Mouse (Mus musculus): Measurements from ENCODE around the gene Hmgn3. TPM values are rescaled to one million over a fixed set of nuclear protein-coding genes. Genes with fewer than 3 reads are reported as not detected.
A peak's percentile ranks its signal among the peaks of the same experiment; 100 is the strongest.
"Not testable (repeated sequence)": the region's sequence is repeated elsewhere in the genome, so short reads cannot be mapped to it uniquely, and the experiment has no call there.

Hmgn3 gene
- 142 and 145 TPM in 2 replicates for polyA plus RNA-seq (2016; fragmentation: Nextera tagmentation; extraction: Ambion mirVana)

- Histone ChIP-seq H3K4me2 (replicated peaks) (peak within 1 kb of the TSS; percentile 94), H3K9ac (replicated peaks) (peak within 1 kb of the TSS; percentile 69), H3K9me3 (no peaks in the 10 kb centered on the region), H3K36me3 (no peaks in the 10 kb centered on the region), H3K27me3 (no peaks in the 10 kb centered on the region), H3K4me1 (peaks cover 8% of the 10 kb centered on the region; the same call in 1 of the 2 replicates), H3K27ac (replicated peaks) (peak within 1 kb of the TSS; percentile 63), H3K4me3 (peak within 1 kb of the TSS; percentile 69)
- peak; percentile 98 for ATAC-seq (ENCODE audit: low FRiP score, low read depth)
- WGBS = 9% methylated on average over 28 of the region's 28 CpGs
Observed at GRCm38 (mm10) chr9:83146446-83147188, at the start of gene Hmgn3. Gene Hmgn3 (minus strand): TSS chr9:83146685.

GRCm38 (mm10) chr9:83195765-83196164 is 49.3 kb upstream of the Hmgn3 start:
- Histone ChIP-seq H3K27me3 (no peaks in the 10 kb centered on the region), H3K36me3 (no peaks in the 10 kb centered on the region), H3K9me3 (no peaks in the 10 kb centered on the region), H3K27ac (replicated peaks) (no peak overlapping the region), H3K4me3 (no peak overlapping the region), H3K4me1 (no peaks in the 10 kb centered on the region), H3K9ac (replicated peaks) (no peak overlapping the region), H3K4me2 (replicated peaks) (no peak overlapping the region)
- WGBS = 89% methylated on average over 10 of the region's 10 CpGs
- no peak for ATAC-seq (ENCODE audit: low FRiP score, low read depth)

GRCm38 (mm10) chr9:83195007-83195406 is 48.5 kb upstream of the Hmgn3 start:
- H3K4me3 ChIP-seq = no peak overlapping the region
- no peak for ATAC-seq (ENCODE audit: low FRiP score, low read depth)
- H3K4me2 ChIP-seq (replicated peaks) = no peak overlapping the region
- H3K9me3 ChIP-seq = no peaks in the 10 kb centered on the region
- H3K9ac ChIP-seq (replicated peaks) = no peak overlapping the region
- no peaks in the 10 kb centered on the region for H3K27me3 ChIP-seq
- H3K4me1 ChIP-seq = no peaks in the 10 kb centered on the region
- no peaks in the 10 kb centered on the region for H3K36me3 ChIP-seq
- no peak overlapping the region for H3K27ac ChIP-seq (replicated peaks)
- 64% methylated on average over 6 of the region's 6 CpGs for WGBS

- H3K27ac ChIP-seq (replicated peaks) = no peak overlapping the region
- H3K9me3 ChIP-seq = no peaks in the 10 kb centered on the region
- H3K27me3 ChIP-seq = no peaks in the 10 kb centered on the region
- no peak overlapping the region for H3K9ac ChIP-seq (replicated peaks)
- H3K4me3 ChIP-seq = no peak overlapping the region
- WGBS = 88% methylated on average over 2 of the region's 2 CpGs
- no peaks in the 10 kb centered on the region for H3K36me3 ChIP-seq
- ATAC-seq (ENCODE audit: low FRiP score, low read depth) = no peak
- H3K4me2 ChIP-seq (replicated peaks) = no peak overlapping the region
- H3K4me1 ChIP-seq = no peaks in the 10 kb centered on the region
Observed at GRCm38 (mm10) chr9:83187752-83188151, 41.3 kb upstream of the Hmgn3 start.

- peak overlapping the region; percentile 63 for H3K27ac ChIP-seq (replicated peaks)
- peak overlapping the region; percentile 94 for H3K4me2 ChIP-seq (replicated peaks)
- peak overlapping the region; percentile 69 for H3K4me3 ChIP-seq
- ATAC-seq (ENCODE audit: low FRiP score, low read depth) = peak; percentile 81
- H3K36me3 ChIP-seq = no peaks in the 10 kb centered on the region
- H3K9ac ChIP-seq (replicated peaks) = peak overlapping the region; percentile 69
- 0 out of 2 replicates have a peak, but pooled peaks cover 4% of the 10 kb centered on the region for H3K9me3 ChIP-seq
- WGBS = 3% methylated on average over 53 of the region's 53 CpGs
- peaks cover 8% of the 10 kb centered on the region; the same call in 1 of the 2 replicates for H3K4me1 ChIP-seq
- no peaks in the 10 kb centered on the region for H3K27me3 ChIP-seq
Observed at GRCm38 (mm10) chr9:83145591-83146445, 667 bp downstream of the Hmgn3 start.

- no peak overlapping the region for H3K4me3 ChIP-seq
- H3K27me3 ChIP-seq = no peaks in the 10 kb centered on the region
- 93% methylated on average over 4 of the region's 4 CpGs for WGBS
- H3K27ac ChIP-seq (replicated peaks) = no peak overlapping the region
- H3K4me2 ChIP-seq (replicated peaks) = no peak overlapping the region
- H3K36me3 ChIP-seq = no peaks in the 10 kb centered on the region
- ATAC-seq (ENCODE audit: low FRiP score, low read depth) = no peak
- H3K4me1 ChIP-seq = no peaks in the 10 kb centered on the region
- no peak overlapping the region for H3K9ac ChIP-seq (replicated peaks)
- H3K9me3 ChIP-seq = no peaks in the 10 kb centered on the region
Observed at GRCm38 (mm10) chr9:83129831-83130230, 16.7 kb downstream of the Hmgn3 start.

GRCm38 (mm10) chr9:83127840-83128239 is 18.6 kb downstream of the Hmgn3 start:
- Histone ChIP-seq H3K9ac (replicated peaks) (no peak overlapping the region), H3K4me1 (no peaks in the 10 kb centered on the region), H3K36me3 (no peaks in the 10 kb centered on the region), H3K27me3 (no peaks in the 10 kb centered on the region), H3K4me3 (no peak overlapping the region), H3K27ac (replicated peaks) (no peak overlapping the region), H3K4me2 (replicated peaks) (no peak overlapping the region), H3K9me3 (no peaks in the 10 kb centered on the region)
- ATAC-seq (ENCODE audit: low FRiP score, low read depth) = no peak
- 79% methylated on average over 7 of the region's 7 CpGs for WGBS

- H3K4me3 ChIP-seq; H3K4me1 ChIP-seq; H3K9ac ChIP-seq (replicated peaks); ATAC-seq (ENCODE audit: low FRiP score, low read depth); H3K4me2 ChIP-seq (replicated peaks); H3K27me3 ChIP-seq; H3K27ac ChIP-seq (replicated peaks); H3K36me3 ChIP-seq; H3K9me3 ChIP-seq: not testable (repeated sequence)
- 91% methylated on average over 6 of the region's 6 CpGs for WGBS
Observed at GRCm38 (mm10) chr9:83126482-83126881, 20.0 kb downstream of the Hmgn3 start.

- Histone ChIP-seq H3K4me2 (replicated peaks) (no peak overlapping the region), H3K4me3 (no peak overlapping the region), H3K9me3 (no peaks in the 10 kb centered on the region), H3K9ac (replicated peaks) (no peak overlapping the region), H3K4me1 (no peaks in the 10 kb centered on the region), H3K27ac (replicated peaks) (no peak overlapping the region), H3K27me3 (no peaks in the 10 kb centered on the region), H3K36me3 (no peaks in the 10 kb centered on the region)
- ATAC-seq (ENCODE audit: low FRiP score, low read depth) = no peak
- 92% methylated on average over 2 of the region's 2 CpGs for WGBS
Observed at GRCm38 (mm10) chr9:83119211-83119610, 27.3 kb downstream of the Hmgn3 start.

- no peak overlapping the region for H3K4me2 ChIP-seq (replicated peaks)
- no peaks in the 10 kb centered on the region for H3K4me1 ChIP-seq
- H3K4me3 ChIP-seq = no peak overlapping the region
- no peaks in the 10 kb centered on the region for H3K27me3 ChIP-seq
- H3K9ac ChIP-seq (replicated peaks) = no peak overlapping the region
- no peak for ATAC-seq (ENCODE audit: low FRiP score, low read depth)
- WGBS = 86% methylated on average over 7 of the region's 7 CpGs
- H3K36me3 ChIP-seq = no peaks in the 10 kb centered on the region
- no peaks in the 10 kb centered on the region for H3K9me3 ChIP-seq
- no peak overlapping the region for H3K27ac ChIP-seq (replicated peaks)
Observed at GRCm38 (mm10) chr9:83117486-83117885, 29.0 kb downstream of the Hmgn3 start.

GRCm38 (mm10) chr9:83116774-83117474 is 29.6 kb downstream of the Hmgn3 start:
- Histone ChIP-seq H3K27ac (replicated peaks) (no peak overlapping the region), H3K4me3 (no peak overlapping the region), H3K9me3 (no peaks in the 10 kb centered on the region), H3K27me3 (no peaks in the 10 kb centered on the region), H3K4me1 (no peaks in the 10 kb centered on the region), H3K9ac (replicated peaks) (no peak overlapping the region), H3K36me3 (no peaks in the 10 kb centered on the region), H3K4me2 (replicated peaks) (no peak overlapping the region)
- 94% methylated on average over 15 of the region's 15 CpGs for WGBS
- no peak for ATAC-seq (ENCODE audit: low FRiP score, low read depth)

GRCm38 (mm10) chr9:83115676-83116075 is 30.8 kb downstream of the Hmgn3 start:
- Histone ChIP-seq H3K4me2 (replicated peaks) (no peak overlapping the region), H3K36me3 (no peaks in the 10 kb centered on the region), H3K4me1 (no peaks in the 10 kb centered on the region), H3K9me3 (no peaks in the 10 kb centered on the region), H3K27ac (replicated peaks) (no peak overlapping the region), H3K4me3 (no peak overlapping the region), H3K27me3 (no peaks in the 10 kb centered on the region), H3K9ac (replicated peaks) (no peak overlapping the region)
- no peak for ATAC-seq (ENCODE audit: low FRiP score, low read depth)
- 95% methylated on average over 2 of the region's 2 CpGs for WGBS
